Mouse (Mus musculus): ENCODE results near the gene Ptger1. TPM values are rescaled to one million over a fixed set of nuclear protein-coding genes. Genes with fewer than 3 reads are reported as not detected.
A peak's percentile ranks its signal among the peaks of the same experiment; 100 is the strongest.

Gene Ptger1
- polyA plus RNA-seq, 1 experiment, result 0.51 TPM

DNA sequence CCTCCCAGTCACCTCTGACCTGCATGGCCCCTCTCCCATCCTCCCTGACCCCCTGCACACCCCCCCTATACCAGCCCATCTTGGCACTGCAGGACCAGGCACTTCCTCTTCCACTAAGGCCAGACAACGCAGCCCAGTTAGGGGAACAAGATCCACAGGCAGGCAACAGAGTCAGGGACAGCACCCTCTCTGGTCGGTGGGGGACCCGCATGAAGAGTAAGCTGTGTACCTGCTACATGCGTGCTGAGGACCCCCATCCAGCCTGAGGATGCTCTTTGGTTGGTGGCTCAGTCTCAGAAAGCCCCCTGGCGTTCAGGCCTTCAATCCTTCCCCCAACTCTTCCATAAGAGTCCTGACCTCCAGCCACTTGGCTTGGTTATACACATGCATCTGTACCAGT, 39.9 kb downstream of the Ptger1 start:
- no peak for TF ChIP-seq POLR2A (IDR thresholded peaks at IDR 0.05; ENCODE audit: control insufficient read depth, low read depth, low read length)
- no peak for TF ChIP-seq CTCF (IDR thresholded peaks at IDR 0.05; ENCODE audit: control insufficient read depth, insufficient read depth, insufficient replicate concordance, low read depth, low read length)

DNA sequence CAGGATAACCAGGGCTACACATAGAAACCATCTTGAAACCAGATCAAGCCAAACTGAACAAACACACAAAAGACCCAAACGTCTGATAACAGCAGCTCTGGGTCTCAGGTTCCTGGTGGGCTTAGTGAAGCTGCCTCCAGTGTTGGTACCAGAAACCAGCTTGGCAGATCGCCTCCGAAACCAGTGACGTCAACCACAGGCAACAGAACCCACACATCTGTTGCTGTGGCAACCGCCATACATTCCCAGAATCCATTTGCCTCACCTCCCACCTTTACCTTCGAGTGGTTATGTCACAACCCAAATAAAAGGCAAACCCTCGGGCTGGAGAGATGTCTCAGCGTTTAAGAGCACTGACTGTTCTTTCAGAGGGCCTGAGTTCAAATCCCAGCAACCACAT, 41.1 kb downstream of the Ptger1 start:
- Histone ChIP-seq H3K27ac (ENCODE audit: control insufficient read depth, insufficient read depth, low read depth, low read length) (peak overlapping the region; percentile 3; the same call in 1 of the 2 replicates), H3K27me3 (ENCODE audit: control insufficient read depth, insufficient read depth, low read length) (no peaks in the 10 kb centered on the region), H3K36me3 (ENCODE audit: control insufficient read depth, insufficient read depth, low read length) (no peaks in the 10 kb centered on the region), H3K4me1 (ENCODE audit: control insufficient read depth, insufficient read depth, low read length) (peaks cover 11% of the 10 kb centered on the region), H3K4me3 (ENCODE audit: control insufficient read depth, low read depth, low read length) (peak overlapping the region; percentile 69)
- TF ChIP-seq CTCF (IDR thresholded peaks at IDR 0.05; ENCODE audit: control insufficient read depth, insufficient read depth, insufficient replicate concordance, low read depth, low read length), result no peak
- peak; percentile 56; the same call in 1 of the 2 replicates for TF ChIP-seq POLR2A (IDR thresholded peaks at IDR 0.05; ENCODE audit: control insufficient read depth, low read depth, low read length)

More for the DNA sequence above, 39.9 kb downstream of the Ptger1 start:
- peak overlapping the region; percentile 32 for H3K4me3 ChIP-seq (ENCODE audit: control insufficient read depth, low read depth, low read length)
- peaks cover 8% of the 10 kb centered on the region for H3K4me1 ChIP-seq (ENCODE audit: control insufficient read depth, insufficient read depth, low read length)
- no peak overlapping the region for H3K27ac ChIP-seq (ENCODE audit: control insufficient read depth, insufficient read depth, low read depth, low read length)
- no peaks in the 10 kb centered on the region for H3K27me3 ChIP-seq (ENCODE audit: control insufficient read depth, insufficient read depth, low read length)
- H3K36me3 ChIP-seq (ENCODE audit: control insufficient read depth, insufficient read depth, low read length), result no peaks in the 10 kb centered on the region

DNA sequence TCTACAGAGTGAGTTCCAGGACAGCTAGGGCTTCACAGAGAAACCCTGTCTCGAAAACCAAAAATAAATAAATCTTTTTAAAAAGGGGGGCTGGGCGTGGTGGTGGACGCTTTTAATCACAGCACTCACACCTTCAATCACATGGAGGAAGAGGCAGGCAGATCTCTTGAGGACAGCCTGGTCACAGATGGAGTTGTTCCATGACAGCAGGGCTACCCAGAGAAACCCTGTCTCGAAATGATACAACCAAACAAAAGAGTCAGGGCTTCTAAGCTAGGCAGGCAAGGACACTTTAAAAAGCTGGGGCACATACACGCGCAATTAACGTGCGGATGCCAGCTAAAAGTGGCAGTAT, 48.2 kb downstream of the Ptger1 start:
- no peaks in the 10 kb centered on the region for H3K36me3 ChIP-seq (ENCODE audit: control insufficient read depth, insufficient read depth, low read length)
- peak overlapping the region; percentile 92 for H3K4me3 ChIP-seq (ENCODE audit: control insufficient read depth, low read depth, low read length)
- peaks cover 5% of the 10 kb centered on the region for H3K4me1 ChIP-seq (ENCODE audit: control insufficient read depth, insufficient read depth, low read length)
- TF ChIP-seq CTCF (IDR thresholded peaks at IDR 0.05; ENCODE audit: control insufficient read depth, insufficient read depth, insufficient replicate concordance, low read depth, low read length) (no peak), POLR2A (IDR thresholded peaks at IDR 0.05; ENCODE audit: control insufficient read depth, low read depth, low read length) (no peak)
- no peaks in the 10 kb centered on the region for H3K27me3 ChIP-seq (ENCODE audit: control insufficient read depth, insufficient read depth, low read length)
- peak overlapping the region; percentile 94 for H3K27ac ChIP-seq (ENCODE audit: control insufficient read depth, insufficient read depth, low read depth, low read length)

DNA sequence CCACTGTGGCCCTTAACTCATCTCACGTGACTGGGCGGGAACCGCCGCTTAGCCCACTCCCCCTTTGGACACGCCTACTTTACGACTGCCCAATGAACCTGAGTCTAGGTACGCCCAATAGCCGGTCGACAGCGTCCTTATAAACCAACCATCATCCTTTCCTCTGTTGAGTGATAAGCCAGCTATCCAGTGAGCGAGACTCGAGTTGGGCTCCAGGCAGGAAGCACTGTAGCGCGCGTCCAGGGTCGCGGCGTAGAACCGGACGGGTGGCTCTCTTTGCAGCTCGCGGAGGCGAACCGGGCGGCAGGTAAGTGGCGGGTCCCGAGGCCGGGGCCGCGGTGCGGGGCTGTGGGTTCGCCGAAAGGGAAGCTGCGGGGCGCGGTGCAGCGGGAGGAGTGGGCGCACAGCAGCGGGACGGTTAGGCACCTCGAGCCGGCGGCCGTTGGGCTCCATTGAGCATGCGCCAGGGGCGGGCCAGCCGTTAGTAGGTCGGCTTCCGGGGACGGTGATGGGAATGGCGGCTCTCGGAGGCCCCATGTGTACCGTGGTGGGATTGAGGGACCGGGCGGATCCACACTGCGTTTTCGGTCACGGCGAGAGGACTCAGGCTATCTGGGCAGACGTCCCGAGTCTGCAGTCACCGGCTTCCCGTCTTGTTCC, 48.7 kb downstream of the Ptger1 start, which contains the start of gene Ddx39:
Gene Ddx39 (plus strand): TSS at position 147 of the 660 bp plus-strand sequence.
- TF ChIP-seq CTCF (IDR thresholded peaks at IDR 0.05; ENCODE audit: control insufficient read depth, insufficient read depth, insufficient replicate concordance, low read depth, low read length) (no peak), POLR2A (IDR thresholded peaks at IDR 0.05; ENCODE audit: control insufficient read depth, low read depth, low read length) (peak; percentile 86)
- Histone ChIP-seq H3K4me3 (ENCODE audit: control insufficient read depth, low read depth, low read length) (peak within 1 kb of the TSS; percentile 92), H3K36me3 (ENCODE audit: control insufficient read depth, insufficient read depth, low read length) (no peaks in the 10 kb centered on the region), H3K4me1 (ENCODE audit: control insufficient read depth, insufficient read depth, low read length) (peaks cover 5% of the 10 kb centered on the region), H3K27ac (ENCODE audit: control insufficient read depth, insufficient read depth, low read depth, low read length) (peak within 1 kb of the TSS; percentile 94), H3K27me3 (ENCODE audit: control insufficient read depth, insufficient read depth, low read length) (no peaks in the 10 kb centered on the region)

DNA sequence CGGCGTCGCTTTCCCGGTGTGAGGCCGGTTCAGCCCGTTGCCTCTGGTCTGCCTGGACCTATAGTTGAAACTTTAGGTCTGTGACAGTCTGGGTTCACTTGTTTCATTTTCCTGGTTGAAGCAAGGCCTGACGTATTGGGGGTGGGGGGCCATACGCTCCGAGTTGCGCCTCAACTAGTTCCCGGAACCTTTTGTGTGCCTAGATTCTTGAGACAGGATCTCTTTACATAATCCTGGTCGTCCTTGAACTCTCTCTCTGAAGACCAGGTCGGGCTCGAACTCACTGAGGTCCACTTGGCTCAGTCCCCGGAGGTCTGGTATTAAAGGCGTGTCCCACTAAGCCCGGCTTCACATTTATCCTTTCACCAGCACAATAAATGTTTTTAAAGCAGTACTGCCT, 49.3 kb downstream of the Ptger1 start:
- no peaks in the 10 kb centered on the region for H3K27me3 ChIP-seq (ENCODE audit: control insufficient read depth, insufficient read depth, low read length)

DNA sequence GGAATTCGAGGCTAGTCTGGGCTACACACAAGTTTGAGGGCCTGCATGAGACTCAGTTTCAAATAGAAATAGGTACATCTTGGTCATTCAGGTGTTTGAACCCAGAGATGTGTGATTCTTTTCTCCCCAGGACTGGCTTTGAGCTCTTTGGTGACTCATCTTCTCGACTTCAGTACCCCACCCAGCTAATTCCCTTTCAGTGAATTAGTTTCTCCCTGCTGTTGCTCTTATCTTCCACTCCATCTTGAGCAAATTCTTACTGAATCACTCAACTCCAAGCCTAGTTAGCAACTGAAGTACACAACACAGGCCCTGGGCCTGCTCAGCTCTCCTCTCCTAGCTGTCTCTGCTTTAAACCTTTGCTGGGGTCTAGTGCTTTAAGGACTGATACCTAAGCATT, 50.1 kb downstream of the Ptger1 start:
- TF ChIP-seq POLR2A (IDR thresholded peaks at IDR 0.05; ENCODE audit: control insufficient read depth, low read depth, low read length), result no peak
- no peak for TF ChIP-seq CTCF (IDR thresholded peaks at IDR 0.05; ENCODE audit: control insufficient read depth, insufficient read depth, insufficient replicate concordance, low read depth, low read length)
- Histone ChIP-seq H3K27me3 (ENCODE audit: control insufficient read depth, insufficient read depth, low read length) (no peaks in the 10 kb centered on the region), H3K4me1 (ENCODE audit: control insufficient read depth, insufficient read depth, low read length) (peaks cover 5% of the 10 kb centered on the region), H3K27ac (ENCODE audit: control insufficient read depth, insufficient read depth, low read depth, low read length) (no peak overlapping the region), H3K4me3 (ENCODE audit: control insufficient read depth, low read depth, low read length) (peak overlapping the region; percentile 69), H3K36me3 (ENCODE audit: control insufficient read depth, insufficient read depth, low read length) (no peaks in the 10 kb centered on the region; the same call in 1 of the 2 replicates)

More for the DNA sequence above, 49.3 kb downstream of the Ptger1 start:
- no peak for TF ChIP-seq POLR2A (IDR thresholded peaks at IDR 0.05; ENCODE audit: control insufficient read depth, low read depth, low read length)
- TF ChIP-seq CTCF (IDR thresholded peaks at IDR 0.05; ENCODE audit: control insufficient read depth, insufficient read depth, insufficient replicate concordance, low read depth, low read length), result no peak
- Histone ChIP-seq H3K27ac (ENCODE audit: control insufficient read depth, insufficient read depth, low read depth, low read length) (peak overlapping the region; percentile 94), H3K4me3 (ENCODE audit: control insufficient read depth, low read depth, low read length) (peak overlapping the region; percentile 92), H3K4me1 (ENCODE audit: control insufficient read depth, insufficient read depth, low read length) (peaks cover 5% of the 10 kb centered on the region), H3K36me3 (ENCODE audit: control insufficient read depth, insufficient read depth, low read length) (no peaks in the 10 kb centered on the region; the same call in 1 of the 2 replicates)

DNA sequence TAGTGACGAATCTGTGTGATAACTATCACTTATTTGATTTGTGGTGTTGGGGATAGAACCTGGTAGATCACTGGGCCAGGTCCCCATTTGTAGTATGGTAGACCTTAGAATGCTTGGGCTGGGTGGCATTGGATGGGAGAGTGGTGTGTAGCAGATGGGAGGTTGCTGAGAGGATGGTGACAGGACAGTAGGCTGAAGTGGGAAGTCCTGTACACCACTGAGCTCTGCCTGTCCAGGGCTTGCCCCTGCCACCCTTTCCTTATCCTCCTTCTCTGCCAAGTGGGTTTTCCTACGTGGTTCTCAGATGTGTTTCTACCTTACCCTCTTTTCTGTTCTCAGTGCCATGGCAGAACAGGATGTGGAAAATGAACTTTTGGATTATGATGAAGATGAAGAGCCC, 52.6 kb downstream of the Ptger1 start:
- TF ChIP-seq POLR2A (IDR thresholded peaks at IDR 0.05; ENCODE audit: control insufficient read depth, low read depth, low read length), result no peak
- no peak for TF ChIP-seq CTCF (IDR thresholded peaks at IDR 0.05; ENCODE audit: control insufficient read depth, insufficient read depth, insufficient replicate concordance, low read depth, low read length)
- peaks cover 2% of the 10 kb centered on the region; the same call in 1 of the 2 replicates for H3K36me3 ChIP-seq (ENCODE audit: control insufficient read depth, insufficient read depth, low read length)
- no peak overlapping the region for H3K27ac ChIP-seq (ENCODE audit: control insufficient read depth, insufficient read depth, low read depth, low read length)
- H3K4me3 ChIP-seq (ENCODE audit: control insufficient read depth, low read depth, low read length), result no peak overlapping the region
- H3K4me1 ChIP-seq (ENCODE audit: control insufficient read depth, insufficient read depth, low read length), result peaks cover 2% of the 10 kb centered on the region; the same call in 1 of the 2 replicates
- no peaks in the 10 kb centered on the region for H3K27me3 ChIP-seq (ENCODE audit: control insufficient read depth, insufficient read depth, low read length)
